Mouse (Mus musculus) heart, adult 2 months (tissue): ENCODE results near the gene Rrp36.

ENCODE experiments used
- CTCF ChIP-seq: fragments of 200-600 bp; IDR thresholded peaks from 2 replicates; pipeline ENCODE4 v1.8.1; 2022; ENCODE audit warnings: antibody characterized with exemption, mild to moderate bottlenecking, moderate library complexity
- EP300 ChIP-seq: fragments of 200-500 bp; IDR thresholded peaks from 2 replicates; pipeline ENCODE4 v1.6.1; 2011; ENCODE audit warnings: low read depth, low read length, control low read depth; ENCODE audit not compliant: insufficient read depth

- no peak for TF ChIP-seq CTCF
- no peak for TF ChIP-seq EP300
These were observed 28.4 kb upstream of the Rrp36 start for GRCm38 (mm10) chr17:46702506-46702905.
